8 mouse cellular contexts compared by ENCODE assay signal in the genomic region with DNA sequence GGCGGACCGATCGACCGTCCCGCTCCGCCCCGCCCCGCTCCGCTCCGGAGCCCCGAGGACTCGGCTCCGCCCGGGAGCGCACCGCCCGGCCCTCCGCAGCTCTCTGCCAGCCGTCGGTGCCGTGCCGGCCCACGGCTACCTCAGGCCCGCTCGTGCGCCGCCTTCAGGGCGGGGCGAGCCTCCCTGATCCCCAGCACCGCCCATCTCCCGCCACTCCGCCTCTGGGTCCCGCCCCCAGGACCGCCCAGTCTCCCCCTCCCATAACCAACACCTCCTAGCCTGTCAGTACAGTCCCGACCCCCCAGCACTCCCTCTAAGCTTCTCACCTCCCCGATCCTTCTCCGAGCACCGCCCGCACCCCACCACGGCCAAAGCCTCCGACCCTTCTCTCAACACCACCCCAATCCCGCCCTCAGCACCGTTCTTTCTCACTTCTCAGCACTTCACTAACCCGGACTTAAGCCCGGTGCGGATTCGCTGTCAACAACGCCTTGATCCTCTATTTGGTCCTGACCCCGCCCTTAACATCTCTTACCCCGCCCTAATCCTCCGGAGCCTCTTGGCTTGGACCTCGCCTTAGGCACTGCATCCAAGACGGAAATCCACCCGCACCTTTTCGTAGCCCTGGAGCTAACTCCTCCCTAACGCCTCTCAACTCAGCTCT. TPM values are rescaled to one million over a fixed set of nuclear protein-coding genes. Genes with fewer than 3 reads are reported as not detected.
DNase-seq lines count a peak whose midpoint lies in the region; ATAC-seq and TF ChIP-seq lines count a peak whose summit lies in the region.

Rab43 (minus strand) TSS at position 490 of the 664 bp plus-strand sequence.

- no peaks in the 10 kb centered on the region for H3K9me3 ChIP-seq in ES-Bruce4 (replicated peaks; ENCODE audit: control insufficient read depth, insufficient read depth, low read length, poor library complexity, severe bottlenecking)
- H3K9me3 ChIP-seq in forebrain, embryonic 14.5 days (replicated peaks; ENCODE audit: control insufficient read depth, low read length) = no peaks in the 10 kb centered on the region
- no peaks in the 10 kb centered on the region for H3K9me3 ChIP-seq in neural tube, embryonic 15.5 days (replicated peaks)

- peak within 1 kb of the TSS; percentile 75 for H3K9ac ChIP-seq in ES-Bruce4 (ENCODE audit: low read depth, poor library complexity, severe bottlenecking)
- H3K9ac ChIP-seq in forebrain, embryonic 14.5 days (ENCODE audit: low read length) = peak within 1 kb of the TSS; percentile 76
- H3K9ac ChIP-seq in neural tube, embryonic 15.5 days (replicated peaks) = peak within 1 kb of the TSS; percentile 78

- no peaks in the 10 kb centered on the region for H3K4me1 ChIP-seq in ES-Bruce4 (ENCODE audit: control insufficient read depth, insufficient read depth, low read length)
- H3K4me1 ChIP-seq in forebrain, embryonic 14.5 days (ENCODE audit: control insufficient read depth, insufficient read depth, low read length) = peaks cover 5% of the 10 kb centered on the region
- peaks cover 33% of the 10 kb centered on the region for H3K4me1 ChIP-seq in neural tube, embryonic 15.5 days

- H3K4me2 ChIP-seq in forebrain, embryonic 14.5 days (ENCODE audit: low read length) = peak within 1 kb of the TSS; percentile 95
- H3K4me2 ChIP-seq in neural tube, embryonic 15.5 days = peak within 1 kb of the TSS; percentile 95

- no peak for TF ChIP-seq CTCF in ES-Bruce4 (IDR thresholded peaks at IDR 0.05; ENCODE audit: low read depth, low read length)

- no peak for TF ChIP-seq POLR2A in ES-Bruce4 (IDR thresholded peaks at IDR 0.05; ENCODE audit: insufficient read depth, low read length)

- TF ChIP-seq EP300 in ES-Bruce4 (IDR thresholded peaks at IDR 0.05; ENCODE audit: insufficient read depth, low read depth, low read length) = 0 out of 2 replicates have a peak, but pooled peaks have one; percentile 14

- no peak within 1 kb of the TSS for H3K27ac ChIP-seq in ES-Bruce4 (ENCODE audit: insufficient read depth, low read length)
- H3K27ac ChIP-seq in forebrain, embryonic 14.5 days (ENCODE audit: low read depth, low read length) = peak within 1 kb of the TSS; percentile 44; the same call in 1 of the 2 replicates
- H3K27ac ChIP-seq in neural tube, embryonic 15.5 days (replicated peaks) = peak within 1 kb of the TSS; percentile 67

- ATAC-seq in cerebellum, adult (ENCODE audit: insufficient number of reproducible peaks, low FRiP score, low TSS enrichment) = peak; percentile 87
- peak; percentile 99 for ATAC-seq in forebrain, embryonic 14.5 days
- peak; percentile 98 for ATAC-seq in neural tube, embryonic 15.5 days (ENCODE audit: low FRiP score)

- peak; percentile 91 for DNase-seq in forebrain, embryonic 14.5 days (ENCODE audit: low spot score)
- DNase-seq in heart, postnatal 14 days = peak; percentile 95 to 96
- DNase-seq in layer of hippocampus, adult 11-12 months (ENCODE audit: low spot score) = peak; percentile 91
- peak; percentile 95 to 96 for DNase-seq in lung, adult 18-20 months
- peak; percentile 92 for DNase-seq in testis, postnatal 14 days (ENCODE audit: low spot score)

- WGBS in forebrain, embryonic 14.5 days = under 1% methylated on average over 47 of the region's 56 CpGs
- WGBS in neural tube, embryonic 15.5 days = under 1% methylated on average over 56 of the region's 56 CpGs

- intact Hi-C loops in heart, postnatal 14 days (cut with DNase I) = loop anchor here (5.0 kb wide), 1 partner anchor 50 kb away; no protein-coding TSS in a partner anchor

- no peaks in the 10 kb centered on the region for H3K36me3 ChIP-seq in ES-Bruce4 (ENCODE audit: control insufficient read depth, insufficient read depth, low read length, poor library complexity, severe bottlenecking)
- peaks cover 35% of the 10 kb centered on the region; the same call in 1 of the 2 replicates for H3K36me3 ChIP-seq in forebrain, embryonic 14.5 days (ENCODE audit: control insufficient read depth, insufficient read depth, low read length)
- peaks cover 25% of the 10 kb centered on the region for H3K36me3 ChIP-seq in neural tube, embryonic 15.5 days

- H3K4me3 ChIP-seq in ES-Bruce4 (ENCODE audit: low read depth, low read length) = peak within 1 kb of the TSS; percentile 92
- peak within 1 kb of the TSS; percentile 68 for H3K4me3 ChIP-seq in forebrain, embryonic 14.5 days (ENCODE audit: low read depth, low read length)
- H3K4me3 ChIP-seq in neural tube, embryonic 15.5 days (replicated peaks) = peak within 1 kb of the TSS; percentile 78

- H3K27me3 ChIP-seq in ES-Bruce4 (ENCODE audit: control insufficient read depth, insufficient read depth, low read length, poor library complexity, severe bottlenecking) = no peaks in the 10 kb centered on the region
- H3K27me3 ChIP-seq in forebrain, embryonic 14.5 days (replicated peaks; ENCODE audit: control insufficient read depth, insufficient read depth, low read length) = no peaks in the 10 kb centered on the region
- H3K27me3 ChIP-seq in neural tube, embryonic 15.5 days (replicated peaks) = no peaks in the 10 kb centered on the region

RNA-seq across cellular contexts. Expression of gene Rab43, which starts in this region (rescaled TPM):
- 1.6 and 2.5 TPM in 2 replicates for polyA plus RNA-seq in ES-Bruce4 (2011; ENCODE audit: insufficient read depth, insufficient read length, low read depth, missing spikeins)
- 3.8 and 4.9 TPM in 2 replicates for polyA plus RNA-seq in forebrain, embryonic 14.5 days (2014; fragmentation: Nextera tagmentation; extraction: Ambion mirVana)
- 10 to 100 TPM; 16.7 to 17.4 TPM for total RNA-seq in heart, postnatal 14 days (2021)
- 11.5 and 12.5 TPM in 2 replicates for polyA plus RNA-seq in neural tube, embryonic 15.5 days (2015; fragmentation: Nextera tagmentation; extraction: Ambion mirVana)
